ENCODE assay signal across 8 mouse cellular contexts in the genomic region with DNA sequence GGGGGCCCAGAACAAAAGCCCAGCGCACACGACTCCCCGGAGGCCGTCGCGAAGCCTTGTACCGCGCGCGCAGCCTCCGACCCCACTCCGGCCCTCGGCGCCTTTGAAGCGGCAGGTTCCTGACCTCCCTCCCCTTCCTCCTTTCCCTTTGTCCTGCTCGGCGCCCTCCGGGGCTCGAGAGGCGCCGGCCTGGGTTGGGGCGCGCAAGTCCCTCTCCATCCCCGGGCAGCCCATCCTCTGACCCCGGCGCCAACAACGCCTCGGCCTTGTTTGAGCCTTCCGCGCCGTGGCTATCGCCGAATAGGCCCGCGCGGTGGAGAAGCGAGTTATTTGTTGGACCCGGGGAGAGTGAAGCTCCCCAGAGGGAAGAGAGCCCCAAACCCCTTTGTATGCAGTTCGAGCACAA. TPM values are rescaled to one million over a fixed set of nuclear protein-coding genes. Genes with fewer than 3 reads are reported as not detected.
DNase-seq lines count a peak whose midpoint lies in the region; ATAC-seq lines count a peak whose summit lies in the region.

No protein-coding gene starts in this region.

- no peaks in the 10 kb centered on the region for H3K27me3 ChIP-seq in forebrain, embryonic 13.5 days
- no peaks in the 10 kb centered on the region for H3K27me3 ChIP-seq in kidney, embryonic 15.5 days
- H3K27me3 ChIP-seq in midbrain, embryonic 13.5 days: no peaks in the 10 kb centered on the region

- peak; percentile 78 for DNase-seq in adrenal gland, adult 2 months
- DNase-seq in adrenal gland, postnatal 10 days: no peak
- DNase-seq in right cerebral cortex, postnatal 25 days: peak; percentile 68
- no peak for DNase-seq in right cerebral cortex, adult 18-20 months

- ATAC-seq in forebrain, embryonic 13.5 days: no peak
- ATAC-seq in kidney, embryonic 15.5 days (replicated peaks; ENCODE audit: low FRiP score): no peak
- ATAC-seq in midbrain, embryonic 13.5 days: no peak
- no peak for ATAC-seq in erythroid progenitor cell, adult 5-6 weeks (replicated peaks; ENCODE audit: low FRiP score, poor library complexity, severe bottlenecking)

- peaks cover 32% of the 10 kb centered on the region for H3K4me1 ChIP-seq in forebrain, embryonic 13.5 days
- peaks cover 33% of the 10 kb centered on the region for H3K4me1 ChIP-seq in kidney, embryonic 15.5 days
- H3K4me1 ChIP-seq in midbrain, embryonic 13.5 days (replicated peaks): peaks cover 28% of the 10 kb centered on the region

- H3K4me2 ChIP-seq in forebrain, embryonic 13.5 days: peak overlapping the region; percentile 95
- peak overlapping the region; percentile 90 for H3K4me2 ChIP-seq in kidney, embryonic 15.5 days
- H3K4me2 ChIP-seq in midbrain, embryonic 13.5 days (replicated peaks): peak overlapping the region; percentile 98

- H3K27ac ChIP-seq in forebrain, embryonic 13.5 days: peak overlapping the region; percentile 100
- peak overlapping the region; percentile 94 for H3K27ac ChIP-seq in kidney, embryonic 15.5 days
- H3K27ac ChIP-seq in midbrain, embryonic 13.5 days: peak overlapping the region; percentile 100

- peaks cover 10% of the 10 kb centered on the region for H3K36me3 ChIP-seq in forebrain, embryonic 13.5 days (ENCODE audit: poor library complexity, severe bottlenecking)
- H3K36me3 ChIP-seq in kidney, embryonic 15.5 days: no peaks in the 10 kb centered on the region
- H3K36me3 ChIP-seq in midbrain, embryonic 13.5 days: peaks cover 7% of the 10 kb centered on the region

- no peaks in the 10 kb centered on the region for H3K9me3 ChIP-seq in forebrain, embryonic 13.5 days (replicated peaks)
- H3K9me3 ChIP-seq in kidney, embryonic 15.5 days (replicated peaks): no peaks in the 10 kb centered on the region
- no peaks in the 10 kb centered on the region for H3K9me3 ChIP-seq in midbrain, embryonic 13.5 days

- H3K4me3 ChIP-seq in forebrain, embryonic 13.5 days: peak overlapping the region; percentile 94
- H3K4me3 ChIP-seq in kidney, embryonic 15.5 days (replicated peaks): peak overlapping the region; percentile 87
- peak overlapping the region; percentile 66 for H3K4me3 ChIP-seq in midbrain, embryonic 13.5 days (replicated peaks)

- 0% methylated on average over 23 of the region's 39 CpGs for WGBS in forebrain, embryonic 13.5 days
- WGBS in kidney, embryonic 15.5 days: under 1% methylated on average over 39 of the region's 39 CpGs
- under 1% methylated on average over 39 of the region's 39 CpGs for WGBS in midbrain, embryonic 13.5 days

- peak overlapping the region; percentile 100 for H3K9ac ChIP-seq in forebrain, embryonic 13.5 days
- peak overlapping the region; percentile 95 for H3K9ac ChIP-seq in kidney, embryonic 15.5 days
- H3K9ac ChIP-seq in midbrain, embryonic 13.5 days (replicated peaks): peak overlapping the region; percentile 100

RNA-seq across cellular contexts. Expression of gene Bahcc1, which starts 2.0 kb away (rescaled TPM):
- 10 to 100 TPM in 1 of 2 experiments, 1 to 10 TPM in 1; 9.2 to 21.9 TPM for total RNA-seq in adrenal gland, adult 2 months (2021)
- polyA plus RNA-seq in adrenal gland, adult 2 months (2012; rRNA removed): 17.9 and 19.5 TPM in 2 replicates
- 10 to 100 TPM; 13.8 to 20.5 TPM for total RNA-seq in adrenal gland, postnatal 10 days (2021)
- 17.2 TPM in 2 replicates for polyA plus RNA-seq in forebrain, embryonic 13.5 days (2015; fragmentation: Nextera tagmentation; extraction: Ambion mirVana)
- 11.8 and 14.1 TPM in 2 replicates for polyA plus RNA-seq in kidney, embryonic 15.5 days (2015; fragmentation: Nextera tagmentation; extraction: Ambion mirVana)
- 17.4 and 19.5 TPM in 2 replicates for polyA plus RNA-seq in midbrain, embryonic 13.5 days (2015; fragmentation: Nextera tagmentation; extraction: Ambion mirVana)
- 2.5 and 2.9 TPM in 2 replicates for total RNA-seq in erythroid progenitor cell, adult 5-6 weeks (2015; ENCODE audit: low replicate concordance)
- 1.4 TPM in 2 replicates for total RNA-seq in erythroid progenitor cell, adult 5-6 weeks (2017; ENCODE audit: low replicate concordance)

Comparison
In these comparisons a context has a peak if more than half of its experiments do, and no peak if none do; other contexts are left out.
1. DNase-seq: peak in adrenal gland, adult 2 months (single experiment) and right cerebral cortex, postnatal 25 days (single experiment); none in adrenal gland, postnatal 10 days (single experiment) and right cerebral cortex, adult 18-20 months (single experiment).
2. Peak in every context shown above with its lines, with median percentiles within 50 percentile points of each other: H3K27ac ChIP-seq, H3K4me2 ChIP-seq, H3K4me3 ChIP-seq and H3K9ac ChIP-seq.